Mouse (Mus musculus) cortical plate, adult 2 months (tissue): Measurements from ENCODE around the gene Mybpc2.

Source experiments
- CTCF ChIP-seq: fragments of 200-500 bp; IDR thresholded peaks from 2 replicates; pipeline ENCODE4 v1.5.1; 2011; ENCODE audit warnings: mild to moderate bottlenecking, control low read depth, low read length; ENCODE audit not compliant: insufficient read depth; ENCODE audit errors: extremely low read depth
- POLR2A ChIP-seq: fragments of 200-500 bp; IDR thresholded peaks from 2 replicates; pipeline ENCODE4 v1.6.1; 2011; ENCODE audit warnings: mild to moderate bottlenecking, low read length, control low read depth; ENCODE audit not compliant: insufficient read depth; ENCODE audit errors: extremely low read depth

- TF ChIP-seq CTCF (no peak), POLR2A (no peak)
These were observed 34.2 kb downstream of the Mybpc2 start for GRCm38 (mm10) chr7:44490281-44490680.
